Mouse (Mus musculus): ENCODE data around the gene Reps2. TPM values are rescaled to one million over a fixed set of nuclear protein-coding genes. Genes with fewer than 3 reads are reported as not detected.
A peak's percentile ranks its signal among the peaks of the same experiment; 100 is the strongest.

Gene Reps2
- total and polyA plus RNA-seq, 2 experiments from 2014 or later, result 2.4 to 10.9 TPM

GRCm38 (mm10) chrX:162462156-162462555 is 181.3 kb downstream of the Reps2 start:
- no peak for ATAC-seq
- peak; percentile 3 for DNase-seq (ENCODE audit: low spot score)
- H3K27me3 ChIP-seq (ENCODE audit: insufficient read depth, low read length), result no peaks in the 10 kb centered on the region
- no peak overlapping the region for H3K4me3 ChIP-seq (ENCODE audit: low read length)
- H3K27ac ChIP-seq, result no peak overlapping the region
- no peak for TF ChIP-seq CTCF (IDR thresholded peaks at IDR 0.05; ENCODE audit: low read depth)
- H3K4me1 ChIP-seq (ENCODE audit: insufficient read depth, low read length), result no peaks in the 10 kb centered on the region
- no peak overlapping the region for H3K4me2 ChIP-seq (ENCODE audit: low read depth, low read length)
- no peak overlapping the region for H3K9ac ChIP-seq (replicated peaks; ENCODE audit: low read length)
- 52% methylated on average over 5 of the region's 5 CpGs for WGBS
- H3K36me3 ChIP-seq (ENCODE audit: insufficient read depth, low read length), result no peaks in the 10 kb centered on the region
- no peaks in the 10 kb centered on the region for H3K9me3 ChIP-seq (ENCODE audit: low read length)

- WGBS, result 72% methylated on average over 1 of the region's 1 CpGs
- H3K4me2 ChIP-seq (ENCODE audit: low read depth, low read length), result no peak overlapping the region
- no peaks in the 10 kb centered on the region for H3K27me3 ChIP-seq (ENCODE audit: insufficient read depth, low read length)
- H3K9ac ChIP-seq (replicated peaks; ENCODE audit: low read length), result no peak overlapping the region
- no peak overlapping the region for H3K27ac ChIP-seq
- no peaks in the 10 kb centered on the region for H3K4me1 ChIP-seq (ENCODE audit: insufficient read depth, low read length)
- ATAC-seq, result no peak
- H3K9me3 ChIP-seq (ENCODE audit: low read length), result no peaks in the 10 kb centered on the region
- H3K36me3 ChIP-seq (ENCODE audit: insufficient read depth, low read length), result no peaks in the 10 kb centered on the region
- no peak overlapping the region for H3K4me3 ChIP-seq (ENCODE audit: low read length)
- DNase-seq (ENCODE audit: low spot score), result no peak
- TF ChIP-seq CTCF (IDR thresholded peaks at IDR 0.05; ENCODE audit: low read depth), result no peak
These were observed 187.0 kb downstream of the Reps2 start for GRCm38 (mm10) chrX:162456445-162456844.

DNA sequence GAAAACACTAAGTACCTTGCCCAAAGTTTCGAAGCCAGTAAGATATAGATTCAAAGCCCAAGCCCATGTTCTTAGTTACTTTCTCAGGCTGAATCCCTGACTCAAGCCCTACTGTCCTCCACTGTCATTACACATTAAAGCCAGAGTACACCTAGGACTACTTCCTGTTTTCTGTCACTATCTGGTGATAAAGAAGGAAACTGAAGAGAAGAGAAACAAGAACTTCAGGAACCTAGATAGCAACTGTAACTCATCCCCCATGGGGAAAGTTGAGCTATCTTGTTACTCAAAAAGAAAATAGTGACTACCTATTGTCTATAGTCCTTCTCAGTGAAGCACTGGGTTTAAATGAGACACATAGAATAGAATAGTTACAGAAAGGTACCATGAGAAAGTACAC is 188.1 kb downstream of the Reps2 start:
- no peak for DNase-seq (ENCODE audit: low spot score)
- H3K4me1 ChIP-seq (ENCODE audit: insufficient read depth, low read length), result no peaks in the 10 kb centered on the region
- no peak overlapping the region for H3K9ac ChIP-seq (replicated peaks; ENCODE audit: low read length)
- TF ChIP-seq CTCF (IDR thresholded peaks at IDR 0.05; ENCODE audit: low read depth), result no peak
- no peak overlapping the region for H3K4me2 ChIP-seq (ENCODE audit: low read depth, low read length)
- H3K36me3 ChIP-seq (ENCODE audit: insufficient read depth, low read length), result no peaks in the 10 kb centered on the region
- no peak for ATAC-seq
- H3K27me3 ChIP-seq (ENCODE audit: insufficient read depth, low read length), result no peaks in the 10 kb centered on the region
- H3K27ac ChIP-seq, result no peak overlapping the region
- no peak overlapping the region for H3K4me3 ChIP-seq (ENCODE audit: low read length)
- H3K9me3 ChIP-seq (ENCODE audit: low read length), result no peaks in the 10 kb centered on the region
- 91% methylated on average over 1 of the region's 1 CpGs for WGBS

GRCm38 (mm10) chrX:162453821-162454402 is 189.5 kb downstream of the Reps2 start:
- peak; percentile 29 for DNase-seq (ENCODE audit: low spot score)
- no peak overlapping the region for H3K4me2 ChIP-seq (ENCODE audit: low read depth, low read length)
- H3K27ac ChIP-seq, result no peak overlapping the region
- H3K4me3 ChIP-seq (ENCODE audit: low read length), result no peak overlapping the region
- H3K9me3 ChIP-seq (ENCODE audit: low read length), result no peaks in the 10 kb centered on the region
- no peaks in the 10 kb centered on the region for H3K27me3 ChIP-seq (ENCODE audit: insufficient read depth, low read length)
- H3K4me1 ChIP-seq (ENCODE audit: insufficient read depth, low read length), result no peaks in the 10 kb centered on the region
- 63% methylated on average over 7 of the region's 7 CpGs for WGBS
- H3K9ac ChIP-seq (replicated peaks; ENCODE audit: low read length), result no peak overlapping the region
- H3K36me3 ChIP-seq (ENCODE audit: insufficient read depth, low read length), result no peaks in the 10 kb centered on the region
- ATAC-seq, result no peak
- TF ChIP-seq CTCF (IDR thresholded peaks at IDR 0.05; ENCODE audit: low read depth), result peak; percentile 54

GRCm38 (mm10) chrX:162452642-162453041 is 190.8 kb downstream of the Reps2 start:
- Histone ChIP-seq H3K36me3 (ENCODE audit: insufficient read depth, low read length) (no peaks in the 10 kb centered on the region), H3K9ac (replicated peaks; ENCODE audit: low read length) (no peak overlapping the region), H3K4me1 (ENCODE audit: insufficient read depth, low read length) (no peaks in the 10 kb centered on the region), H3K9me3 (ENCODE audit: low read length) (no peaks in the 10 kb centered on the region), H3K27me3 (ENCODE audit: insufficient read depth, low read length) (no peaks in the 10 kb centered on the region), H3K4me2 (ENCODE audit: low read depth, low read length) (no peak overlapping the region), H3K4me3 (ENCODE audit: low read length) (no peak overlapping the region), H3K27ac (no peak overlapping the region)
- no peak for ATAC-seq
- no peak for DNase-seq (ENCODE audit: low spot score)
- no peak for TF ChIP-seq CTCF (IDR thresholded peaks at IDR 0.05; ENCODE audit: low read depth)

- TF ChIP-seq CTCF (IDR thresholded peaks at IDR 0.05; ENCODE audit: low read depth), result no peak
- H3K9me3 ChIP-seq (ENCODE audit: low read length), result no peaks in the 10 kb centered on the region
- H3K4me3 ChIP-seq (ENCODE audit: low read length), result no peak overlapping the region
- ATAC-seq (no peak), DNase-seq (ENCODE audit: low spot score) (no peak)
- no peaks in the 10 kb centered on the region for H3K27me3 ChIP-seq (ENCODE audit: insufficient read depth, low read length)
- H3K4me2 ChIP-seq (ENCODE audit: low read depth, low read length), result no peak overlapping the region
- no peaks in the 10 kb centered on the region for H3K4me1 ChIP-seq (ENCODE audit: insufficient read depth, low read length)
- no peaks in the 10 kb centered on the region for H3K36me3 ChIP-seq (ENCODE audit: insufficient read depth, low read length)
- WGBS, result 70% methylated on average over 6 of the region's 6 CpGs
- no peak overlapping the region for H3K9ac ChIP-seq (replicated peaks; ENCODE audit: low read length)
- H3K27ac ChIP-seq, result no peak overlapping the region
These were observed 195.5 kb downstream of the Reps2 start for GRCm38 (mm10) chrX:162447974-162448373.

DNA sequence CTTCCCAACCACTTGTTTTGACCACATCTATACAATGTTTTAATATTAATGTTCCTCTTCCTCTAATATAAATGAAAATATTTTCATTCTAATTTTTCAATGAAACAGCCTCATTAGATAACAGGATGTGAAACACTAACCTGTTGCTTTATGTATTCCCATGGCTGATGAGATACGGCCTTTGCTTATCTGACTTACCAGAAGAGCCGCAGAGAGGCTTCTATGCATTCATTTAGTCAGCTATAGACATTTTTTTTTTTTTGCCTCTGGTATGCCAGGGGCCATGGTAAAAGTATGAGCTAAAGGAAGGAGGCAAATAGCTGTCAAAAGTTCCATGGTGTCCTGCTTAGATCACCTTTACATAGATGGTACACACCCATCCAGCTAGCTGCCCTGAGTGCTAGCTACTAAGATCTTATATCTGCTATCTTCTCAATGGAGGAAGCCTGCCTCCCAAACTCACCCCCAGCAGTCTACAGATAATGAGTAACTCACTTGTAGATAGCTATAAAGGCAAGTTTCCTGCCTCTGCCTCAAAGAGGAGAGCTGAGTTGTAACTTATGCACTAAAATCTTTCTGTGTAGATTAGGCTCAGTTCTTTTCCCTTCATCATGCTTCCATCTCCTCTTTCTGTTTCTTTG is 196.7 kb downstream of the Reps2 start:
- WGBS, result 93% methylated on average over 2 of the region's 2 CpGs
- Histone ChIP-seq H3K27ac (no peak overlapping the region), H3K4me2 (ENCODE audit: low read depth, low read length) (no peak overlapping the region), H3K27me3 (ENCODE audit: insufficient read depth, low read length) (no peaks in the 10 kb centered on the region), H3K36me3 (ENCODE audit: insufficient read depth, low read length) (no peaks in the 10 kb centered on the region), H3K9ac (replicated peaks; ENCODE audit: low read length) (no peak overlapping the region), H3K4me3 (ENCODE audit: low read length) (no peak overlapping the region), H3K9me3 (ENCODE audit: low read length) (no peaks in the 10 kb centered on the region), H3K4me1 (ENCODE audit: insufficient read depth, low read length) (no peaks in the 10 kb centered on the region)
- ATAC-seq (no peak), DNase-seq (ENCODE audit: low spot score) (no peak)
- no peak for TF ChIP-seq CTCF (IDR thresholded peaks at IDR 0.05; ENCODE audit: low read depth)

All from hindbrain, postnatal 0 days (tissue).